Mouse (Mus musculus): ENCODE measurements around the gene Msh5.

DNA sequence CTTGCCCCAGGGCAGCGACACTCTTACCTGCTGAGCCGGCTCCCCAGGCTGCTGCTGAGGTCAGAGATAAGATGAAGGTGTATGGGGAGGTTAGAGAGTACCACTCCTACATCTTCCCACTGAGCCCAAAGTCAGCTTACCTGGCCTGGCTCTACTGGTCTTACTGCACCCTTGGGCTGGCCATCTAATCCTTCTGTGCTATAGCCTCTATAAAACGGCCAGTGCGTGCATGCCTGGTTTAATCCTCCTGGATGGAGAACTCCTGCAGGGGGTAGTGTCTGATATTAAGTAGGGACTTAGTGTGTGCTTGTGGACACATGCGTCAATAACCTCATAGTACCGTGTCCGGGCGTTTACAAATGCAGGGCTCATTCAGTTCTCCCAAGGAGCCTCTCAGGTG is 26.0 kb downstream of the Msh5 start:
- TF ChIP-seq MAX (IDR thresholded peaks at IDR 0.05; ENCODE audit: low read length) (no peak), EP300 (IDR thresholded peaks at IDR 0.05; ENCODE audit: low read depth in 1 of 2, low read length in 2 of 2) (no peak), CHD2 (IDR thresholded peaks at IDR 0.05; ENCODE audit: low read length) (no peak), JUND (IDR thresholded peaks at IDR 0.05; ENCODE audit: low read depth, low read length) (no peak), POLR2A (IDR thresholded peaks at IDR 0.05; ENCODE audit: control insufficient read depth in 1 of 2, insufficient read depth in 1 of 2, low read depth in 1 of 2, low read length in 2 of 2, poor library complexity in 1 of 2) (no peak), GATA1 (IDR thresholded peaks at IDR 0.05; ENCODE audit: low read depth, low read length) (no peak), USF2 (IDR thresholded peaks at IDR 0.05; ENCODE audit: borderline replicate concordance in 1 of 2, insufficient read depth in 1 of 2, low read depth in 1 of 2, low read length in 2 of 2) (no peak), MAZ (IDR thresholded peaks at IDR 0.05; ENCODE audit: low read depth, low read length) (no peak), CTCF (IDR thresholded peaks at IDR 0.05 in 2 of 3, conservative IDR thresholded peaks at IDR 0.05 in 1 of 3; ENCODE audit: control insufficient read depth in 1 of 3, insufficient read depth in 1 of 3, low read depth in 2 of 3, low read length in 3 of 3, poor library complexity in 1 of 3, severe bottlenecking in 1 of 3) (no peak), TCF12 (IDR thresholded peaks at IDR 0.05; ENCODE audit: low read depth, low read length) (no peak), TBP (IDR thresholded peaks at IDR 0.05; ENCODE audit: low read depth, low read length) (no peak), POLR2AphosphoS5 (IDR thresholded peaks at IDR 0.05; ENCODE audit: borderline replicate concordance, low read depth, low read length) (no peak), ETS1 (IDR thresholded peaks at IDR 0.05; ENCODE audit: low read depth, low read length) (no peak), MEF2A (IDR thresholded peaks at IDR 0.05; ENCODE audit: extremely low read depth, insufficient replicate concordance, low read depth, low read length, poor library complexity, severe bottlenecking) (no peak)

Measured in MEL (cell line).